Mouse (Mus musculus) embryo, embryonic 10.5 days (tissue): ENCODE data around the gene Ash1l.

ENCODE experiments used
- DNase-seq: peaks from one replicate; pipeline ENCODE4 v3.0.0-alpha.2; 2015; ENCODE audit warnings: low spot score

The Ash1l gene

GRCm38 (mm10) chr3:88950576-88951326, at the start of gene Ash1l, which contains the start of gene Dap3:
Gene Ash1l, plus strand, starts transcription at chr3:88950622.
Gene Dap3, minus strand, starts transcription at chr3:88951181.
- DNase-seq: peak; percentile 79

GRCm38 (mm10) chr3:88904803-88905202, 45.6 kb upstream of the Ash1l start:
- DNase-seq: no peak

GRCm38 (mm10) chr3:88905209-88905608, 45.2 kb upstream of the Ash1l start:
- no peak for DNase-seq

GRCm38 (mm10) chr3:88905741-88906140, 44.7 kb upstream of the Ash1l start:
- DNase-seq: no peak

GRCm38 (mm10) chr3:88906393-88907159, 43.8 kb upstream of the Ash1l start:
- no peak for DNase-seq

- DNase-seq: no peak
These were observed 37.8 kb upstream of the Ash1l start for GRCm38 (mm10) chr3:88912585-88912984.

GRCm38 (mm10) chr3:88913511-88914383, 36.7 kb upstream of the Ash1l start, which contains the start of gene Msto1:
Gene Msto1, minus strand, starts transcription at chr3:88913999.
- DNase-seq: peak; percentile 96

- no peak for DNase-seq
These were observed 36.0 kb upstream of the Ash1l start for GRCm38 (mm10) chr3:88914384-88914810.

GRCm38 (mm10) chr3:88918981-88919380, 31.4 kb upstream of the Ash1l start:
- no peak for DNase-seq

GRCm38 (mm10) chr3:88921411-88921810, 29.0 kb upstream of the Ash1l start:
- DNase-seq: no peak

- DNase-seq: no peak
These were observed 26.3 kb upstream of the Ash1l start for GRCm38 (mm10) chr3:88923989-88924591.

GRCm38 (mm10) chr3:88925651-88926050, 24.8 kb upstream of the Ash1l start:
- no peak for DNase-seq

- DNase-seq: no peak
These were observed 20.9 kb upstream of the Ash1l start for GRCm38 (mm10) chr3:88929501-88929900.

- no peak for DNase-seq
These were observed 11.4 kb upstream of the Ash1l start for GRCm38 (mm10) chr3:88939071-88939470.

GRCm38 (mm10) chr3:88939749-88940148, 10.7 kb upstream of the Ash1l start:
- peak; percentile 86 for DNase-seq

- DNase-seq: no peak
These were observed 8.0 kb upstream of the Ash1l start for GRCm38 (mm10) chr3:88942316-88942880.

GRCm38 (mm10) chr3:88944109-88944508, 6.3 kb upstream of the Ash1l start:
- no peak for DNase-seq

- peak; percentile 94 for DNase-seq
These were observed 441 bp upstream of the Ash1l start for GRCm38 (mm10) chr3:88949786-88950575.

GRCm38 (mm10) chr3:88951327-88951800, 942 bp downstream of the Ash1l start:
- no peak for DNase-seq

GRCm38 (mm10) chr3:88953246-88953645, 2.8 kb downstream of the Ash1l start:
- DNase-seq: no peak
